Mouse (Mus musculus) left cerebral cortex, postnatal 10 days (tissue): ENCODE data around the gene Prss22. TPM values are rescaled to one million over a fixed set of nuclear protein-coding genes. Genes with fewer than 3 reads are reported as not detected.
A peak's percentile ranks its signal among the peaks of the same experiment; 100 is the strongest.

Experiments used
- DNase-seq, 2 experiments: peaks; one replicate each; pipeline ENCODE4 v3.0.0; 2021 to 2022; ENCODE audit warnings: low spot score in 2 of 2, mixed read lengths in 1 of 2; ENCODE audit errors: extremely low spot score in 1 of 2
- intact Hi-C: fragments of 180-260 bp; cut with DNase I; formaldehyde crosslinking; loops from one replicate; pipeline ENCODE4 v1.15.1; 2025
- total RNA-seq, 2 experiments: library from RNA; stranded (reverse); gene quantifications; 2 replicates each; pipeline ENCODE4 v1.2.3; 2021

Gene Prss22
- total RNA-seq, result under 1 TPM; 0.53 to 0.69 TPM

- intact Hi-C loops, result no loop called here
- DNase-seq, result peak in 1 of 2 experiments; percentile 17
Observed at GRCm38 (mm10) chr17:23997901-23998300, at the start of gene Prss22. Gene Prss22 (minus strand): TSS chr17:23998100.

- intact Hi-C loops, result no loop called here
- DNase-seq, result no peak
Observed at GRCm38 (mm10) chr17:24046026-24046425, 48.1 kb upstream of the Prss22 start.

DNA sequence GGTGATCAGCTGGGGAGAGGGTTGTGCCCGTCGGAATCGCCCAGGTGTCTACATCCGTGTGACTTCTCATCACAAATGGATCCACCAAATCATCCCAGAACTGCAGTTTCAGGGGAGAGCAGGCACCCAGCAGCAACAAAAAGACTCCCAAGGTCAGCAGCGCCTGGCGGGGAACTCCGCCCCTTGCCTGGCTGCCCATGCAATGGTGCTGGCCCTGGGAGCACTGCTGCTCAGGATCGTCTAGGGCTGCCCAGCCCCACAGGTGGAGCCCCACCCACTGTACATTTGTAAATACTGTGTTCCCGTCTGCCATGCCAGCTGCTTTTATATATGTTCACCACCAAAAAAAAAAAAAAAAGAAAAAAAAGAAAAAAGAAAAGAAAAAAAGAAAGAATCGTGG lies 47.7 kb upstream of the Prss22 start:
- intact Hi-C loops, result no loop called here
- DNase-seq, result no peak

DNA sequence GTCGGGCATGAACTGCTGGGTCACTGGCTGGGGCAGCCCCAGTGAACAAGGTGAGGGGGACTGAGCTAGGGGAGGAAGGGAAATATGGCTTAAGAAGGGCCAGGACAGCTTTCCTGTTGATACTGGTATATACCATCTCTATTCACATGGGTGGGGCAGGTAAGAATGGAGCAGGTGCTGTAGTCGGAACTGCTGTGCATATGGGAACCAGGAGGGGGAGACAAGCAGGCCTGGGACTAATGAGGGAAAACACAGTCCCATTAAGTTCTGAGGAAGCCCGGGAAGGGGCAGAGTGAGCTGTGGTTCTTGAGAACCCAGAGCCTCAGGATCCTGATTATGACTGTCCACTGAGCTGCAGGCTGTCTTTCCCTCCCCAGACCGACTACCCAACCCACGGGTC lies 46.6 kb upstream of the Prss22 start:
- no peak for DNase-seq
- intact Hi-C loops, result no loop called here

DNA sequence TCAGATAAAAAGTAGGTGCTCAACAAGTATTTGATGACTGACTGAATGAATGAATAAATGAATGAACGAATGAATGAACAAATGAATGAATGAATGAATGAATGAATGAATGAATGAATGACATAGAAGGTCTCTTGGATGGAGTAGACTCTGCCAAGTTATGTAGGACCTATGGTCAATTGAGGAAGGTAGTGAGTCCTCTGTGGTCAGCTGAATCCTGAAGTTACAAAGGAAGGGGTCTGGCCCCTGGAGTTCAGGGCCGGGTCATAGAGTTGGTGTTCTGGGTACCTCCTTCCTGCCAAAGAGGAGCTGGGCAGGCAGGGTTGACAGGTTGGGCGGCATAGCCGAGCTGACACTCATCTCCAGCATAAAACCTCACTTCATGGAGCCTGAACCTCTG lies 39.9 kb upstream of the Prss22 start, which contains the start of gene Prss27:
Gene Prss27 (plus strand): TSS at position 301 of the 400 bp plus-strand sequence.
- no peak for DNase-seq
- intact Hi-C loops, result no loop called here

GRCm38 (mm10) chr17:24037360-24037759 lies 39.5 kb upstream of the Prss22 start:
- DNase-seq, result no peak
- intact Hi-C loops, result no loop called here

DNA sequence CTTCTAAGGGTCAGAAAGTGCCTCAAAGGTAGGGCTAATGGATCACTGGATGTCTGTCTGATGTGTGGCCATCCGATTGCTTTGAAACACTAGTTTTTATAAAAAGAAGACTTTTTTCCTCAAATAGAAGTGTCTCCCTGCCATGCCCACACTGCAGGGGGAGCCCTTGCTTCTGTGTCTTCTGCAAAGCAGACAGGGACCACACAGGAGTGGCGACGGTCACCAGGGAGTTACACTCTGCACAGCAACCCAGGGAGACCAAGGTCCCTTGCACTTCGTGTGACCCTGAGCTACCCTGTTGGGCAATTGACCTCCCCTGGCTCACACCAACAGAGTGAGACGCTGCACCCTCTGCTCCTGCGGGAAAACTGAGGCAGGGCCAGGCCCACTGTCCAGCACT lies 39.1 kb upstream of the Prss22 start:
- intact Hi-C loops, result no loop called here
- DNase-seq, result no peak

GRCm38 (mm10) chr17:24035087-24035486 lies 37.2 kb upstream of the Prss22 start:
- intact Hi-C loops, result no loop called here

GRCm38 (mm10) chr17:24030551-24030950 lies 32.7 kb upstream of the Prss22 start:
- intact Hi-C loops, result no loop called here
- peak in 1 of 2 experiments; percentile 8 for DNase-seq

More at GRCm38 (mm10) chr17:24035087-24035486, 37.2 kb upstream of the Prss22 start:
- DNase-seq, result peak in 1 of 2 experiments; percentile 2

- DNase-seq, result no peak
- intact Hi-C loops, result no loop called here
Observed at GRCm38 (mm10) chr17:24029477-24029876, 31.6 kb upstream of the Prss22 start.

DNA sequence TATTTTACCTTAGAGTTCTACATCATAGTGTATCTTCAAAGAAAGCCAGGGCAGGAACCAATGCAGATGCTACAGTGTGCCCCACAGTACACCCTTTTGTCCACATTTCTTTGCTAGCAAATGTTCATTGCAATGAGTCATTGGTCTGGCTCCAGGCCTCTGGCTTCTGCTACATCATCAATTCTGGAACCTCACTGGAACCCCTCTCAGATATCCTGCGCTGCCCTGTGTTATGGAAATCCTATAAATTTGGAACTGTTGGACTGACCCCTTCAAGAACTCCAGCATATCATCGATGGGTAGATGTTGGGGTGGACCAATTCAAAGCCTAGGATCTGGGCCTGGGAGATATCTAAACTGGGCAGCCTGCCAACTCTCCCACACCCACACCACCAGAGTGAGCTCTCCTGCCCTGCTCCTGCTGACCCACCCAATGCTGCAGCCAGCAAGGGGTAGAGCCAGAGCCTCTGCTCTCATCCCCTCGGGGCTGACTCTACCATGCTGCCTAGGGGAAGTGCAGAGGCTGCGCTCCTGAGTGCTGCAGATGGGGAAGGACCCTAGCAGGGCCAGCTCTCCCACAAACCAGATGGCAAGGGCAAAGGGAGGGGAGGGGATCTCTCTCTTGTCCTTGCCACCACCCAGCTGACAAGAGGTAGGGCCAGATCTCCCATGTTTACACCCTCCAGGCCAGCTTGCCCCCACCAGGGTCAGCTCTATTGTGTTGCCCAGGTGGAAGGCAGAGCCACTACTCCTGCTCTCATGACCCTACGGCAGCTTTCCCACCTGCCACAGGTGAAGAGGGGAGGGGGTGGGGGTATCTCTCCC lies 23.7 kb upstream of the Prss22 start:
- DNase-seq, result no peak
- intact Hi-C loops, result no loop called here

DNA sequence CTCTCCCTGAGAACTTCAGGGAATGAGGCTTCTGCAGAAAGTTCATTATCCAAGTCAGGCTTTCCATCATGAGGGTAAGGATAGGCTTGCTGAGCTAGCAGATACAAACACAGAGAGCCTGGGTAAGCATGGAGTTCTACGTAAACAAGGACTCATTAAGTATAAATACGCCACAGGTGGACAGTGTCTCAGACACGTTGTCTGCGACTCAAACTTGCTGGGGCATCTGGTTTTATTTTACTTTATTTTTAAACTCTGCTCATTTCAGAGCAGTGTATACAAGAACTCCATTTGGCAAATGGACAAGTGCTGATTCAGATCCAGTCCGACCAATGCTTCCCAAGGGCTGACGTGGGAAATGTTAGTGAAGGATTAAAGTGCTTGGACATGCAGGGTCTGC lies 22.8 kb upstream of the Prss22 start:
- no peak for DNase-seq
- intact Hi-C loops, result no loop called here

DNA sequence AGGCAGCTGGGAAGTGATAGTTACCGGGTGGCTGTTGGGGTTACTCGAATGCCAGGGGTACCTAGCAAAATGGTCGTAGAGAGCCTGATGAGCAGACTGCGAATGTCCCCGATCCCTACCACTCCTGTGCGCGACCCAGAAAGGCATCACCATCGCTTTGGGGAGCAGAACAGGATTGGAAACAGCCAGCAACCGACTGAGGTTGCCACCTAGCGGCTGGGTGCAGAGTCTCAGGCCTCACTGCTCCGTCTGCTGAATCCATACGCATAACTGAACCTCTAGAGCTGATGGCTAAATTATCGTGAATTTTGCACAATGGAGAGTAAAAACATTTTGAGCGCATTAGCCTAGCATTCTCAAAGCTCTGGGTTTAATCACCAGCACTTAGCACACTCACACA lies 17.8 kb upstream of the Prss22 start:
- intact Hi-C loops, result no loop called here
- DNase-seq, result no peak

GRCm38 (mm10) chr17:24014433-24014965 lies 16.6 kb upstream of the Prss22 start:
- DNase-seq, result no peak
- intact Hi-C loops, result no loop called here

- DNase-seq, result no peak
- intact Hi-C loops, result no loop called here
Observed at GRCm38 (mm10) chr17:24012921-24013320, 15.0 kb upstream of the Prss22 start.

DNA sequence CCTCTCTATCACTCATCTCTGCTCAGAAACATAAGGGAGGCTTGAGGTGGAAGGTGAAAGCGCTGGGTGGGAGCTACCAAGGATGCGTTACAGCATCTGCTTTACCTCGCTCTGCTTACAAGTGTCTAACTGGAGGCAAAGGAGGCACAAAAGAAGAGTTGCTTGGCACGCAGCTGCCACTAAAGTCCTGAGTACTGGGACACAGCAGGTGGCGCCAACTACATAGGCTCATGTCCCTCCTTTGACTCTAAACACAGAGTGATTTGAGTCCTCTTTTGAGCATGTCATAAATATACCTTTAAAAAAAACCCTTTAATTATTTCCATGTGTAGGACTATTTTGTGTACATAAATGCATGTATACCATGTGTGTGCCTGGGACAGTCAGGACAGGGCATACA lies 11.7 kb upstream of the Prss22 start:
- no peak for DNase-seq
- intact Hi-C loops, result no loop called here

DNA sequence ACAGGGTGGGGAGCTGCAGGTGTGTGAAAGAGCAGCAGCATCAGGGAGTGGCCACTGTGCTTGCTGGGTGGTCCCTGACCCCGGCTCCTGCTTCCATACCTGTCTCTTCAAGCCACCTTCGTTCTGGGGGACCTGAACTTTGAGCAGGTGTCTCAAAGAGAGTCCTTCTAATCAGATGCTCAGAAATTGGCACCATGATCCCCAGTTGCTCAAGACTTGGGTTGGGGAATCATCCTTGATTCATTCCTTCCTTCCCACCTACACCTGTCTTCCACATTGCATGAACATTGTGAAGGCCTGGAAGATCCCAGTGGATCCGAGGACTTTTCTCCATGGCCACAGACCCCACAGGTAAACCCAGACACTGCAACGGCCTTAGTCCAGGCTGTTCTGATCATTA lies 10.2 kb upstream of the Prss22 start:
- DNase-seq, result no peak
- intact Hi-C loops, result no loop called here

DNA sequence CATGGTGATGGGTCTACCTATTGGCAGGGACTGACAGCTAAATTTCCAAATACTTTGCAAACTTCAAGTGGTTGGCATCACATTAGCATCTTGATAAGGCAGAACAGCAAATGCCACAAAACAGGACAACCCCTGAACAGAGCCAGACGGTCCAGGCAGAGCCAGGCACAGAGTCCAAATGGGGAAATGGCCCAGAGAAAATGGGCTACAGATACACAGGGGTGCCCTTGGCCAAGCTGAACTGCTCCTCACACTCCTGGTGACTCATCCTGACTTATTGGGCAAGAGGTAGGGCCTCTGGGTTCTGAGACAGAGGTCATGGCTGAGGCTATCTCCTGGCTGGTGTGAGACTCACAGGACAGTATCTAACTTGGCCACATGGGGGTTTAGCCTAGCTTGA lies 9.5 kb upstream of the Prss22 start:
- no peak for DNase-seq
- intact Hi-C loops, result no loop called here

DNA sequence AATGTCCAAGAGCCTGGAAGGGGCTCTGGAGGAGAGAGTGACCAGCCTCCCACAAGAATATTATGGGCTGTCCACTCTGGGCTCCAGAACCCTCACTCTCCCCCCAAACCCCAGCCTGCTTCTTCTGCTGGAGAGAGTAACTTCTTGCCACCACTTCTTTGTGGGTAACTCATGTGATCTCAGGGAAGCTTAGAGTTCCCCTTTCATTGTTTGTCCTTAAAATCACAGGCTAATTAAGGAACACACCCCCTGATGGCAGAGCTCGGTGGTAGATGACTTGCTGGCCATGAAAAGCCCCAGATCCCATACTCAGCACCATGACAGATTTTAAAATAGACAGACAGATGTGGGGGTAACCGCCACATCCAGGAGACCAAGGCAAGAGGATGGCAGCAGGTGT lies 9.0 kb upstream of the Prss22 start:
- intact Hi-C loops, result no loop called here
- no peak for DNase-seq

DNA sequence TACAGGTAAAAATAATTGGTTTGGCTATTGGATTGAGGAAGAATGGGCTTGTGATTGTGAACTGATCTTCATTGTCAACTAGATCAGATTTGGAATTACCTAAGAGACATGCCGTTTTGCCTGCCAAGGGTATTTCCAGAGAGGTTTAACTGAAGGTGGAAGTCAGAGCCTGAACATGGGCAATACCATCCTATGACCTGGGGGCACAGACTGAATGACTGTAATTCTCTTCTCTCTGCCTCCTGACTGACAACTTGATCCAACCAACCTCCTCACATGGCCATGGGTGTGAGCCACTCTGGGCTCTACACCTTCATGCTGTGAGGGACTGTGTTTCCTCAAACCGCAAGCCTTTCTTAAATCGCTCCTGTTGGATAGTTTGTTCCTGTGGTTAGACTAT lies 7.1 kb upstream of the Prss22 start:
- DNase-seq, result no peak
- intact Hi-C loops, result no loop called here
